Mouse (Mus musculus) limb, embryonic 11.5 days (tissue): Measurements from ENCODE around the gene Tubgcp2. TPM values are rescaled to one million over a fixed set of nuclear protein-coding genes. Genes with fewer than 3 reads are reported as not detected.

Experiments
- ATAC-seq: fragments of 200-750 bp; cut with Nextera tagmentation; 2 replicates; pipeline ENCODE4 v1.8.0; 2017; ENCODE audit warnings: low read depth; ENCODE audit not compliant: insufficient number of reproducible peaks, low FRiP score, low TSS enrichment
- DNase-seq: peaks from one replicate; pipeline ENCODE4 v3.0.0-alpha.2; 2015; ENCODE audit warnings: low spot score
- H3K27ac ChIP-seq: fragments of 300-500 bp; sonication (generic); replicated peaks from 2 replicates; pipeline ENCODE4 v1.5.1; 2014; ENCODE audit warnings: low read depth, mild to moderate bottlenecking, low read length
- H3K27me3 ChIP-seq: fragments of 300-500 bp; sonication (generic); 2 replicates; pipeline ENCODE4 v1.6.1; 2014; ENCODE audit warnings: mild to moderate bottlenecking, low read length, mixed read lengths; ENCODE audit not compliant: control insufficient read depth, insufficient read depth
- H3K36me3 ChIP-seq: fragments of 300-500 bp; sonication (generic); 2 replicates; pipeline ENCODE4 v1.6.1; 2014; ENCODE audit warnings: mild to moderate bottlenecking, low read length, moderate library complexity, mixed read lengths; ENCODE audit not compliant: control insufficient read depth, insufficient read depth
- H3K4me1 ChIP-seq: fragments of 300-500 bp; sonication (generic); 2 replicates; pipeline ENCODE4 v1.6.1; 2014; ENCODE audit warnings: low read length, mixed read lengths; ENCODE audit not compliant: control insufficient read depth, insufficient read depth
- H3K4me2 ChIP-seq: fragments of 300-500 bp; sonication (generic); 2 replicates; pipeline ENCODE4 v1.6.1; 2014; ENCODE audit warnings: low read depth, mild to moderate bottlenecking, moderate library complexity; ENCODE audit not compliant: severe bottlenecking
- H3K4me3 ChIP-seq: fragments of 300-500 bp; sonication (generic); 2 replicates; pipeline ENCODE4 v1.5.1; 2014; ENCODE audit warnings: low read depth, low read length
- H3K9ac ChIP-seq: fragments of 300-500 bp; sonication (generic); 2 replicates; pipeline ENCODE4 v1.6.1; 2014; ENCODE audit warnings: mild to moderate bottlenecking, low read length
- H3K9me3 ChIP-seq: fragments of 300-500 bp; sonication (generic); 2 replicates; pipeline ENCODE4 v1.6.1; 2016; ENCODE audit warnings: low read length; ENCODE audit not compliant: control insufficient read depth
- WGBS: fragments of 180-500 bp; shearing (Covaris S2); extraction: QIAGEN DNeasy Blood & Tissue Kit; methylation state at CpG from one replicate; pipeline ENCODE4 v1.1.7; 2014; 5-methylcytosine and 5-hydroxymethylcytosine counted together
- polyA plus RNA-seq: library from polyadenylated mRNA; unstranded; fragments of >200 nt; fragmentation: Nextera tagmentation; extraction: Ambion mirVana; gene quantifications from 2 replicates; pipeline ENCODE4 v1.2.1, GENCODE M21; 2014

Gene Tubgcp2
- polyA plus RNA-seq, 1 experiment from 2014 or later = 75.8 TPM

GRCm38 (mm10) chr7:140067397-140067796 is 30.9 kb upstream of the Tubgcp2 start:
- Histone ChIP-seq H3K4me2 (no peak overlapping the region), H3K27ac (no peak overlapping the region), H3K27me3 (peaks cover 9% of the 10 kb centered on the region; the same call in 1 of the 2 replicates), H3K4me1 (no peaks in the 10 kb centered on the region), H3K4me3 (no peak overlapping the region), H3K36me3 (no peaks in the 10 kb centered on the region), H3K9me3 (no peaks in the 10 kb centered on the region), H3K9ac (no peak overlapping the region)
- DNase-seq (no peak), ATAC-seq (no peak)
- 63% methylated on average over 6 of the region's 6 CpGs for WGBS

- WGBS = 22% methylated on average over 7 of the region's 7 CpGs
- ATAC-seq (no peak), DNase-seq (peak; percentile 80)
- Histone ChIP-seq H3K9ac (no peak overlapping the region), H3K4me3 (no peak overlapping the region), H3K36me3 (no peaks in the 10 kb centered on the region), H3K27ac (no peak overlapping the region), H3K9me3 (no peaks in the 10 kb centered on the region), H3K4me2 (no peak overlapping the region), H3K27me3 (peaks cover 47% of the 10 kb centered on the region), H3K4me1 (peaks cover 5% of the 10 kb centered on the region)
These were observed 26.6 kb upstream of the Tubgcp2 start for GRCm38 (mm10) chr7:140063092-140063491.

- no peak overlapping the region for H3K4me2 ChIP-seq
- H3K36me3 ChIP-seq = no peaks in the 10 kb centered on the region
- H3K4me3 ChIP-seq = no peak overlapping the region
- H3K4me1 ChIP-seq = peaks cover 5% of the 10 kb centered on the region
- no peaks in the 10 kb centered on the region for H3K9me3 ChIP-seq
- peaks cover 54% of the 10 kb centered on the region for H3K27me3 ChIP-seq
- 18% methylated on average over 11 of the region's 11 CpGs for WGBS
- DNase-seq (peak; percentile 40), ATAC-seq (no peak)
- no peak overlapping the region for H3K9ac ChIP-seq
- no peak overlapping the region for H3K27ac ChIP-seq
These were observed 25.8 kb upstream of the Tubgcp2 start for GRCm38 (mm10) chr7:140062307-140062706.

GRCm38 (mm10) chr7:140061832-140062130 is 25.3 kb upstream of the Tubgcp2 start:
- no peak overlapping the region for H3K9ac ChIP-seq
- H3K27me3 ChIP-seq = peaks cover 58% of the 10 kb centered on the region
- H3K9me3 ChIP-seq = no peaks in the 10 kb centered on the region
- WGBS = 5% methylated on average over 6 of the region's 6 CpGs
- DNase-seq = no peak
- ATAC-seq = no peak
- no peaks in the 10 kb centered on the region for H3K36me3 ChIP-seq
- H3K4me1 ChIP-seq = peaks cover 5% of the 10 kb centered on the region
- H3K4me2 ChIP-seq = peak overlapping the region; percentile 83
- no peak overlapping the region for H3K27ac ChIP-seq
- H3K4me3 ChIP-seq = peak overlapping the region; percentile 34; the same call in 1 of the 2 replicates

GRCm38 (mm10) chr7:140060936-140061831 is 24.7 kb upstream of the Tubgcp2 start:
- Histone ChIP-seq H3K9ac (peak overlapping the region; percentile 46), H3K27ac (no peak overlapping the region), H3K4me1 (peaks cover 5% of the 10 kb centered on the region), H3K27me3 (peaks cover 63% of the 10 kb centered on the region), H3K36me3 (no peaks in the 10 kb centered on the region), H3K4me2 (peak overlapping the region; percentile 83), H3K9me3 (no peaks in the 10 kb centered on the region), H3K4me3 (peak overlapping the region; percentile 34)
- DNase-seq (peak; percentile 70), ATAC-seq (no peak)
- WGBS = 1% methylated on average over 47 of the region's 47 CpGs

- DNase-seq (no peak), ATAC-seq (no peak)
- Histone ChIP-seq H3K4me2 (no peak overlapping the region), H3K27ac (no peak overlapping the region), H3K27me3 (peaks cover 66% of the 10 kb centered on the region), H3K36me3 (no peaks in the 10 kb centered on the region), H3K4me1 (peaks cover 5% of the 10 kb centered on the region), H3K4me3 (no peak overlapping the region), H3K9me3 (no peaks in the 10 kb centered on the region), H3K9ac (no peak overlapping the region)
- WGBS = 35% methylated on average over 4 of the region's 4 CpGs
These were observed 23.1 kb upstream of the Tubgcp2 start for GRCm38 (mm10) chr7:140059601-140060000.

GRCm38 (mm10) chr7:140058528-140058927 is 22.1 kb upstream of the Tubgcp2 start:
- no peaks in the 10 kb centered on the region for H3K36me3 ChIP-seq
- DNase-seq = no peak
- 21% methylated on average over 7 of the region's 7 CpGs for WGBS

GRCm38 (mm10) chr7:140057413-140058407 is 21.2 kb upstream of the Tubgcp2 start:
- Histone ChIP-seq H3K36me3 (no peaks in the 10 kb centered on the region), H3K4me2 (peak overlapping the region; percentile 86), H3K9ac (peak overlapping the region; percentile 79), H3K27me3 (peaks cover 62% of the 10 kb centered on the region), H3K4me1 (peaks cover 5% of the 10 kb centered on the region), H3K27ac (no peak overlapping the region), H3K4me3 (peak overlapping the region; percentile 43), H3K9me3 (no peaks in the 10 kb centered on the region)
- 2% methylated on average over 53 of the region's 53 CpGs for WGBS
- ATAC-seq = peak; percentile 40; the same call in 1 of the 2 replicates
- peak; percentile 78 for DNase-seq

More at GRCm38 (mm10) chr7:140058528-140058927, 22.1 kb upstream of the Tubgcp2 start:
- H3K27me3 ChIP-seq = peaks cover 62% of the 10 kb centered on the region
- peak overlapping the region; percentile 79 for H3K9ac ChIP-seq
- peak overlapping the region; percentile 86 for H3K4me2 ChIP-seq
- ATAC-seq = no peak
- H3K4me3 ChIP-seq = peak overlapping the region; percentile 43
- no peak overlapping the region for H3K27ac ChIP-seq
- H3K9me3 ChIP-seq = no peaks in the 10 kb centered on the region
- H3K4me1 ChIP-seq = peaks cover 5% of the 10 kb centered on the region
